Mouse (Mus musculus) liver (tissue): ENCODE results near the gene Krt10.
A peak's percentile ranks its signal among the peaks of the same experiment; 100 is the strongest.

Experiments
- DNase-seq: peaks from one replicate; pipeline ENCODE4 v3.0.0-alpha.2; 2020; ENCODE audit warnings: mixed read lengths

Krt10 gene

GRCm38 (mm10) chr11:99389264-99389663 is at the start of gene Krt10:
Krt10 (minus strand) TSS chr11:99389364.
- DNase-seq = no peak

GRCm38 (mm10) chr11:99437972-99438371 is 48.8 kb upstream of the Krt10 start, which contains the start of gene Krt20:
Krt20 (minus strand) TSS chr11:99438150.
- peak; percentile 23 for DNase-seq

- no peak for DNase-seq
Measured at GRCm38 (mm10) chr11:99436625-99437024, 47.5 kb upstream of the Krt10 start.

- DNase-seq = peak; percentile 12
Measured at GRCm38 (mm10) chr11:99430670-99431069, 41.5 kb upstream of the Krt10 start.

- DNase-seq = no peak
Measured at GRCm38 (mm10) chr11:99422159-99422558, 33.0 kb upstream of the Krt10 start, which contains the start of gene Krt12. Krt12 (minus strand) TSS chr11:99422259.

- DNase-seq = no peak
Measured at GRCm38 (mm10) chr11:99420586-99420985, 31.4 kb upstream of the Krt10 start.

GRCm38 (mm10) chr11:99417819-99418218 is 28.7 kb upstream of the Krt10 start:
- DNase-seq = no peak

- DNase-seq = no peak
Measured at GRCm38 (mm10) chr11:99416902-99417301, 27.7 kb upstream of the Krt10 start.

- DNase-seq = no peak
Measured at GRCm38 (mm10) chr11:99414463-99415147, 25.4 kb upstream of the Krt10 start.

GRCm38 (mm10) chr11:99413247-99413646 is 24.1 kb upstream of the Krt10 start:
- peak; percentile 47 for DNase-seq

- no peak for DNase-seq
Measured at GRCm38 (mm10) chr11:99406186-99406585, 17.0 kb upstream of the Krt10 start.

GRCm38 (mm10) chr11:99399956-99400549 is 10.9 kb upstream of the Krt10 start:
- no peak for DNase-seq

GRCm38 (mm10) chr11:99398832-99399231 is 9.7 kb upstream of the Krt10 start:
- no peak for DNase-seq

- DNase-seq = no peak
Measured at GRCm38 (mm10) chr11:99398084-99398483, 8.9 kb upstream of the Krt10 start.

GRCm38 (mm10) chr11:99396661-99397060 is 7.5 kb upstream of the Krt10 start:
- no peak for DNase-seq

- DNase-seq = no peak
Measured at GRCm38 (mm10) chr11:99396034-99396433, 6.9 kb upstream of the Krt10 start.

GRCm38 (mm10) chr11:99392492-99392891 is 3.3 kb upstream of the Krt10 start:
- DNase-seq = no peak

- no peak for DNase-seq
Measured at GRCm38 (mm10) chr11:99391375-99391774, 2.2 kb upstream of the Krt10 start.

- DNase-seq = no peak
Measured at GRCm38 (mm10) chr11:99390866-99391265, 1.7 kb upstream of the Krt10 start.

GRCm38 (mm10) chr11:99388661-99389060 is 503 bp downstream of the Krt10 start:
- DNase-seq = no peak

- peak; percentile 81 for DNase-seq
Measured at GRCm38 (mm10) chr11:99385813-99386721, 3.1 kb downstream of the Krt10 start.

- DNase-seq = peak; percentile 61
Measured at GRCm38 (mm10) chr11:99379568-99379967, 9.6 kb downstream of the Krt10 start.

- DNase-seq = no peak
Measured at GRCm38 (mm10) chr11:99374803-99375202, 14.4 kb downstream of the Krt10 start, which contains the start of gene Krt28. Krt28 (minus strand) TSS chr11:99374903.
